Mouse (Mus musculus): ENCODE data around the gene Olfr282. TPM values are rescaled to one million over a fixed set of nuclear protein-coding genes. Genes with fewer than 3 reads are reported as not detected.

Olfr282 gene
- polyA plus RNA-seq, 1 experiment from 2014 or later = not detected

GRCm38 (mm10) chr15:98448521-98448920 lies 17.5 kb downstream of the Olfr282 start:
- Histone ChIP-seq H3K27me3 (replicated peaks; ENCODE audit: control insufficient read depth, insufficient read depth, low read length) (no peaks in the 10 kb centered on the region), H3K4me2 (ENCODE audit: low read length) (no peak overlapping the region), H3K4me3 (ENCODE audit: low read depth, low read length) (no peak overlapping the region), H3K36me3 (ENCODE audit: control insufficient read depth, insufficient read depth, low read length) (no peaks in the 10 kb centered on the region), H3K9ac (ENCODE audit: low read length) (no peak overlapping the region), H3K27ac (ENCODE audit: low read depth, low read length) (no peak overlapping the region), H3K4me1 (ENCODE audit: control insufficient read depth, insufficient read depth, low read length) (no peaks in the 10 kb centered on the region), H3K9me3 (replicated peaks; ENCODE audit: control insufficient read depth, low read length) (no peaks in the 10 kb centered on the region)
- ATAC-seq = no peak
- 56% methylated on average over 4 of the region's 4 CpGs for WGBS
- DNase-seq (ENCODE audit: low spot score) = peak; percentile 2

- no peaks in the 10 kb centered on the region for H3K4me1 ChIP-seq (ENCODE audit: control insufficient read depth, insufficient read depth, low read length)
- H3K36me3 ChIP-seq (ENCODE audit: control insufficient read depth, insufficient read depth, low read length) = no peaks in the 10 kb centered on the region
- WGBS = 94% methylated on average over 7 of the region's 7 CpGs
- H3K4me3 ChIP-seq (ENCODE audit: low read depth, low read length) = no peak within 1 kb of the TSS
- H3K9ac ChIP-seq (ENCODE audit: low read length) = no peak within 1 kb of the TSS
- ATAC-seq (no peak), DNase-seq (ENCODE audit: low spot score) (no peak)
- no peaks in the 10 kb centered on the region for H3K9me3 ChIP-seq (replicated peaks; ENCODE audit: control insufficient read depth, low read length)
- no peak within 1 kb of the TSS for H3K27ac ChIP-seq (ENCODE audit: low read depth, low read length)
- H3K4me2 ChIP-seq (ENCODE audit: low read length) = no peak within 1 kb of the TSS
- no peaks in the 10 kb centered on the region for H3K27me3 ChIP-seq (replicated peaks; ENCODE audit: control insufficient read depth, insufficient read depth, low read length)
These were observed 21.3 kb downstream of the Olfr282 start, which contains the start of gene Olfr281 for GRCm38 (mm10) chr15:98452288-98452687. Olfr281 (plus strand) TSS chr15:98452588.

GRCm38 (mm10) chr15:98469596-98469995 lies 38.6 kb downstream of the Olfr282 start, which contains the start of gene OR5BS1P:
OR5BS1P (plus strand) TSS chr15:98469896.
- DNase-seq (ENCODE audit: low spot score) = no peak
- Histone ChIP-seq H3K27ac (ENCODE audit: low read depth, low read length) (no peak within 1 kb of the TSS), H3K4me3 (ENCODE audit: low read depth, low read length) (no peak within 1 kb of the TSS), H3K4me2 (ENCODE audit: low read length) (no peak within 1 kb of the TSS), H3K27me3 (replicated peaks; ENCODE audit: control insufficient read depth, insufficient read depth, low read length) (no peaks in the 10 kb centered on the region), H3K4me1 (ENCODE audit: control insufficient read depth, insufficient read depth, low read length) (no peaks in the 10 kb centered on the region), H3K9me3 (replicated peaks; ENCODE audit: control insufficient read depth, low read length) (no peaks in the 10 kb centered on the region), H3K36me3 (ENCODE audit: control insufficient read depth, insufficient read depth, low read length) (no peaks in the 10 kb centered on the region), H3K9ac (ENCODE audit: low read length) (no peak within 1 kb of the TSS)
- ATAC-seq = no peak
- 91% methylated on average over 4 of the region's 4 CpGs for WGBS

- Histone ChIP-seq H3K4me2 (ENCODE audit: low read length) (no peak overlapping the region), H3K4me1 (ENCODE audit: control insufficient read depth, insufficient read depth, low read length) (no peaks in the 10 kb centered on the region), H3K9ac (ENCODE audit: low read length) (no peak overlapping the region), H3K36me3 (ENCODE audit: control insufficient read depth, insufficient read depth, low read length) (no peaks in the 10 kb centered on the region), H3K9me3 (replicated peaks; ENCODE audit: control insufficient read depth, low read length) (no peaks in the 10 kb centered on the region), H3K4me3 (ENCODE audit: low read depth, low read length) (no peak overlapping the region), H3K27ac (ENCODE audit: low read depth, low read length) (no peak overlapping the region), H3K27me3 (replicated peaks; ENCODE audit: control insufficient read depth, insufficient read depth, low read length) (no peaks in the 10 kb centered on the region)
- WGBS = 92% methylated on average over 13 of the region's 13 CpGs
- DNase-seq (ENCODE audit: low spot score) = no peak
- ATAC-seq = no peak
These were observed 40.5 kb downstream of the Olfr282 start for GRCm38 (mm10) chr15:98471539-98471938.

GRCm38 (mm10) chr15:98474958-98475357 lies 43.9 kb downstream of the Olfr282 start:
- H3K27me3 ChIP-seq (replicated peaks; ENCODE audit: control insufficient read depth, insufficient read depth, low read length) = no peaks in the 10 kb centered on the region
- no peak overlapping the region for H3K27ac ChIP-seq (ENCODE audit: low read depth, low read length)
- no peaks in the 10 kb centered on the region for H3K4me1 ChIP-seq (ENCODE audit: control insufficient read depth, insufficient read depth, low read length)
- WGBS = 77% methylated on average over 10 of the region's 10 CpGs
- H3K4me3 ChIP-seq (ENCODE audit: low read depth, low read length) = no peak overlapping the region
- no peak overlapping the region for H3K9ac ChIP-seq (ENCODE audit: low read length)
- H3K9me3 ChIP-seq (replicated peaks; ENCODE audit: control insufficient read depth, low read length) = no peaks in the 10 kb centered on the region
- H3K4me2 ChIP-seq (ENCODE audit: low read length) = no peak overlapping the region
- ATAC-seq (no peak), DNase-seq (ENCODE audit: low spot score) (no peak)
- no peaks in the 10 kb centered on the region for H3K36me3 ChIP-seq (ENCODE audit: control insufficient read depth, insufficient read depth, low read length)

- H3K9ac ChIP-seq (ENCODE audit: low read length) = no peak overlapping the region
- H3K27ac ChIP-seq (ENCODE audit: low read depth, low read length) = no peak overlapping the region
- H3K36me3 ChIP-seq (ENCODE audit: control insufficient read depth, insufficient read depth, low read length) = no peaks in the 10 kb centered on the region
- WGBS = 60% methylated on average over 10 of the region's 10 CpGs
- no peaks in the 10 kb centered on the region for H3K4me1 ChIP-seq (ENCODE audit: control insufficient read depth, insufficient read depth, low read length)
- no peak for ATAC-seq
- peak; percentile 20 for DNase-seq (ENCODE audit: low spot score)
- no peaks in the 10 kb centered on the region for H3K9me3 ChIP-seq (replicated peaks; ENCODE audit: control insufficient read depth, low read length)
- H3K4me3 ChIP-seq (ENCODE audit: low read depth, low read length) = no peak overlapping the region
- H3K27me3 ChIP-seq (replicated peaks; ENCODE audit: control insufficient read depth, insufficient read depth, low read length) = no peaks in the 10 kb centered on the region
- H3K4me2 ChIP-seq (ENCODE audit: low read length) = no peak overlapping the region
These were observed 44.4 kb downstream of the Olfr282 start for GRCm38 (mm10) chr15:98475382-98475781.

- Histone ChIP-seq H3K27ac (ENCODE audit: low read depth, low read length) (no peak overlapping the region), H3K4me2 (ENCODE audit: low read length) (no peak overlapping the region), H3K9me3 (replicated peaks; ENCODE audit: control insufficient read depth, low read length) (no peaks in the 10 kb centered on the region), H3K9ac (ENCODE audit: low read length) (no peak overlapping the region), H3K4me3 (ENCODE audit: low read depth, low read length) (no peak overlapping the region), H3K4me1 (ENCODE audit: control insufficient read depth, insufficient read depth, low read length) (no peaks in the 10 kb centered on the region), H3K27me3 (replicated peaks; ENCODE audit: control insufficient read depth, insufficient read depth, low read length) (no peaks in the 10 kb centered on the region), H3K36me3 (ENCODE audit: control insufficient read depth, insufficient read depth, low read length) (no peaks in the 10 kb centered on the region)
- DNase-seq (ENCODE audit: low spot score) (no peak), ATAC-seq (no peak)
- WGBS = 76% methylated on average over 5 of the region's 5 CpGs
These were observed 45.3 kb downstream of the Olfr282 start for GRCm38 (mm10) chr15:98476281-98476680.

GRCm38 (mm10) chr15:98479568-98480102 lies 48.6 kb downstream of the Olfr282 start:
- Histone ChIP-seq H3K27me3 (replicated peaks; ENCODE audit: control insufficient read depth, insufficient read depth, low read length) (no peaks in the 10 kb centered on the region), H3K9ac (ENCODE audit: low read length) (no peak overlapping the region), H3K4me3 (ENCODE audit: low read depth, low read length) (no peak overlapping the region), H3K4me2 (ENCODE audit: low read length) (no peak overlapping the region), H3K27ac (ENCODE audit: low read depth, low read length) (no peak overlapping the region), H3K9me3 (replicated peaks; ENCODE audit: control insufficient read depth, low read length) (no peaks in the 10 kb centered on the region), H3K4me1 (ENCODE audit: control insufficient read depth, insufficient read depth, low read length) (no peaks in the 10 kb centered on the region), H3K36me3 (ENCODE audit: control insufficient read depth, insufficient read depth, low read length) (no peaks in the 10 kb centered on the region)
- 70% methylated on average over 7 of the region's 7 CpGs for WGBS
- no peak for DNase-seq (ENCODE audit: low spot score)
- ATAC-seq = no peak

- no peaks in the 10 kb centered on the region for H3K27me3 ChIP-seq (replicated peaks; ENCODE audit: control insufficient read depth, insufficient read depth, low read length)
- no peak within 1 kb of the TSS for H3K27ac ChIP-seq (ENCODE audit: low read depth, low read length)
- no peak for ATAC-seq
- no peak within 1 kb of the TSS for H3K4me2 ChIP-seq (ENCODE audit: low read length)
- H3K4me1 ChIP-seq (ENCODE audit: control insufficient read depth, insufficient read depth, low read length) = no peaks in the 10 kb centered on the region
- H3K9ac ChIP-seq (ENCODE audit: low read length) = no peak within 1 kb of the TSS
- DNase-seq (ENCODE audit: low spot score) = no peak
- no peaks in the 10 kb centered on the region for H3K36me3 ChIP-seq (ENCODE audit: control insufficient read depth, insufficient read depth, low read length)
- no peak within 1 kb of the TSS for H3K4me3 ChIP-seq (ENCODE audit: low read depth, low read length)
- WGBS = 69% methylated on average over 3 of the region's 3 CpGs
- H3K9me3 ChIP-seq (replicated peaks; ENCODE audit: control insufficient read depth, low read length) = no peaks in the 10 kb centered on the region
These were observed 51.7 kb downstream of the Olfr282 start, which contains the start of gene Lalba for GRCm38 (mm10) chr15:98482701-98483100. Lalba (minus strand) TSS chr15:98482721.

Measured in forebrain, embryonic 14.5 days (tissue).